Mouse (Mus musculus): Measurements from ENCODE around the gene Tmem53. TPM values are rescaled to one million over a fixed set of nuclear protein-coding genes. Genes with fewer than 3 reads are reported as not detected.

Gene Tmem53
- 0.36 and 0.65 TPM in 2 replicates for total RNA-seq (2012; rRNA removed)
- 1 to 10 TPM in 1 of 2 experiments, not detected in 1; 1.3 TPM for polyA plus RNA-seq (2012; ENCODE audit: insufficient read depth in 1 of 2, insufficient read length in 2 of 2, low read depth in 1 of 2, low replicate concordance in 2 of 2, missing spikeins in 1 of 2)

GRCm38 (mm10) chr4:117251801-117252316 is at the start of gene Tmem53, which contains the start of gene Armh1:
TSS of gene Tmem53 (plus strand) at chr4:117251951.
TSS of gene Armh1 (minus strand) at chr4:117252125.
- TF ChIP-seq MXI1 (IDR thresholded peaks at IDR 0.05; ENCODE audit: low read depth, low read length) (peak; percentile 39; the same call in 1 of the 2 replicates), GATA1 (IDR thresholded peaks at IDR 0.05; ENCODE audit: low read depth, low read length) (no peak), SIN3A (IDR thresholded peaks at IDR 0.05; ENCODE audit: low read length) (peak; percentile 67)
- Histone ChIP-seq H3K9ac (ENCODE audit: control insufficient read depth, low read depth, low read length, poor library complexity, severe bottlenecking) (peak within 1 kb of the TSS; percentile 71), H3K27ac (ENCODE audit: control insufficient read depth, low read depth, low read length) (no peak within 1 kb of the TSS), H3K79me2 (ENCODE audit: control insufficient read depth, insufficient read depth, low read length, poor library complexity) (no peaks in the 10 kb centered on the region), H3K4me3 (ENCODE audit: control insufficient read depth in 1 of 2, insufficient read depth in 1 of 2, low read depth in 2 of 2, low read length in 2 of 2) (peak within 1 kb of the TSS; percentile 79 to 82), H3K4me1 (ENCODE audit: control insufficient read depth in 1 of 2, insufficient read depth in 2 of 2, low read length in 2 of 2) (peaks cover 0 to 8% of the 10 kb centered on the region in 2 experiments; a peak in 1 of 4 replicates), H3K36me3 (ENCODE audit: control insufficient read depth in 1 of 2, insufficient read depth in 2 of 2, low read length in 2 of 2) (peaks cover 0 to 5% of the 10 kb centered on the region in 2 experiments; a peak in 2 of 4 replicates), H3K9me3 (replicated peaks; ENCODE audit: insufficient read depth, low read length) (no peaks in the 10 kb centered on the region), H3K27me3 (ENCODE audit: control insufficient read depth in 1 of 2, insufficient read depth in 2 of 2, low read length in 2 of 2) (peaks cover 0 to 4% of the 10 kb centered on the region in 2 experiments; a peak in 1 of 4 replicates)
- DNase-seq (ENCODE audit: low read depth, low spot score) = peak; percentile 95

- peak; percentile 97 for DNase-seq (ENCODE audit: low read depth, low spot score)
- H3K27ac ChIP-seq (ENCODE audit: control insufficient read depth, low read depth, low read length) = peak overlapping the region; percentile 80
- peak overlapping the region; percentile 53 for H3K9ac ChIP-seq (ENCODE audit: control insufficient read depth, low read depth, low read length, poor library complexity, severe bottlenecking)
- H3K79me2 ChIP-seq (ENCODE audit: control insufficient read depth, insufficient read depth, low read length, poor library complexity) = no peaks in the 10 kb centered on the region
- peaks cover 0 to 2% of the 10 kb centered on the region in 2 experiments; a peak in 1 of 4 replicates for H3K36me3 ChIP-seq (ENCODE audit: control insufficient read depth in 1 of 2, insufficient read depth in 2 of 2, low read length in 2 of 2)
- H3K27me3 ChIP-seq (ENCODE audit: control insufficient read depth in 1 of 2, insufficient read depth in 2 of 2, low read length in 2 of 2) = no peaks in the 10 kb centered on the region
- no peaks in the 10 kb centered on the region for H3K9me3 ChIP-seq (replicated peaks; ENCODE audit: insufficient read depth, low read length)
- no peak for TF ChIP-seq ELF1 (IDR thresholded peaks at IDR 0.05; ENCODE audit: low read depth, low read length)
- TF ChIP-seq POLR2AphosphoS5 (IDR thresholded peaks at IDR 0.05; ENCODE audit: borderline replicate concordance, low read depth, low read length) = peak; percentile 100
- peak; percentile 99 for TF ChIP-seq TBP (IDR thresholded peaks at IDR 0.05; ENCODE audit: low read depth, low read length)
- TF ChIP-seq ZMIZ1 (IDR thresholded peaks at IDR 0.05; ENCODE audit: low read depth, low read length) = no peak
- TF ChIP-seq RCOR1 (IDR thresholded peaks at IDR 0.05; ENCODE audit: low read depth, low read length) = no peak
- peak; percentile 45 for TF ChIP-seq TAL1 (IDR thresholded peaks at IDR 0.05; ENCODE audit: low read length)
- peak in 2 of 3 experiments; percentile 23 to 63; a peak in 3 of 6 replicates for TF ChIP-seq CTCF (IDR thresholded peaks at IDR 0.05 in 2 of 3, conservative IDR thresholded peaks at IDR 0.05 in 1 of 3; ENCODE audit: control insufficient read depth in 1 of 3, insufficient read depth in 1 of 3, low read depth in 2 of 3, low read length in 3 of 3, poor library complexity in 1 of 3, severe bottlenecking in 1 of 3)
- no peak for TF ChIP-seq MEF2A (IDR thresholded peaks at IDR 0.05; ENCODE audit: extremely low read depth, insufficient replicate concordance, low read depth, low read length, poor library complexity, severe bottlenecking)
- TF ChIP-seq POLR2A (IDR thresholded peaks at IDR 0.05; ENCODE audit: control insufficient read depth in 1 of 2, insufficient read depth in 1 of 2, low read depth in 1 of 2, low read length in 2 of 2, poor library complexity in 1 of 2) = peak; percentile 98 to 99
- no peak for TF ChIP-seq EP300 (IDR thresholded peaks at IDR 0.05; ENCODE audit: low read depth in 1 of 2, low read length in 2 of 2)
- H3K4me1 ChIP-seq (ENCODE audit: control insufficient read depth in 1 of 2, insufficient read depth in 2 of 2, low read length in 2 of 2) = peaks cover 0 to 7% of the 10 kb centered on the region in 2 experiments; a peak in 1 of 4 replicates
- H3K4me3 ChIP-seq (ENCODE audit: control insufficient read depth in 1 of 2, insufficient read depth in 1 of 2, low read depth in 2 of 2, low read length in 2 of 2) = peak overlapping the region in 1 of 2 experiments; percentile 26; a peak in 1 of 4 replicates
These were observed 49.4 kb upstream of the Tmem53 start for GRCm38 (mm10) chr4:117202046-117202991.
